28 mouse cellular contexts compared by ENCODE assay signal in the genomic region with DNA sequence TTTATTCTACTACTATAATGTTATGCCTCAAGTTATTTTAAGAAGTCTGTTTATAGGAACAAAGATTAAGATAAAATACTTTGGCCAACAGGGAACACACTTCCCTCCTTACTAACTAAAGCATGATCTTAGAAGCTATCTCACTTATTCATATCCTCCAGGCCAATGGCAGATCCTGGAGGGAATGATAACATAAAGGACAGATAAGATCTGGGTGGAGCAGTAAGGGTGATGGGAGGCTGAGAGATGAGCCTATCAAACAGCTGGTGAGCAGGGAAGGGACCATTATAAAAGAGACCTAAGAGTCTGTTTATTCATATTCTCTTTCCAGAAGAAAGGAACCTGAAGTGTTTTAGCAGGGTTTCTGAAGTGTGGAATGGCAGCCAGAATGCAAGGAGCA.
DNase-seq lines count a peak whose midpoint lies in the region; ATAC-seq and TF ChIP-seq lines count a peak whose summit lies in the region.
"Had no signal": no experiment of that assay in that cellular context is flagged by ENCODE, and none has a peak within 500 bp of the region (broad histone marks: within the 10 kb centered on the region; RNA-seq: fewer than 3 reads in every experiment).

No protein-coding gene starts in this region.

- no peak for TF ChIP-seq POLR2A in lung, adult 2 months (IDR thresholded peaks at IDR 0.05; ENCODE audit: borderline replicate concordance, extremely low read depth, low read depth, low read length)

- H3K27ac ChIP-seq in heart, embryonic 10.5 days, result peak overlapping the region; percentile 56; the same call in 1 of the 2 replicates
- peak overlapping the region; percentile 76 for H3K27ac ChIP-seq in lung, embryonic 16.5 days (ENCODE audit: low read length)
- H3K27ac ChIP-seq in liver, embryonic 11.5 days (ENCODE audit: low read depth, low read length), result no peak overlapping the region
- H3K27ac ChIP-seq: embryonic facial prominence, embryonic 12.5 days; forebrain, embryonic 15.5 days; hindbrain, embryonic 10.5 days; hindbrain, embryonic 15.5 days; kidney, embryonic 15.5 days; liver, embryonic 15.5 days; macrophage had no signal

- no peaks in the 10 kb centered on the region for H3K9me3 ChIP-seq in heart, embryonic 10.5 days
- H3K9me3 ChIP-seq in lung, embryonic 16.5 days (ENCODE audit: control insufficient read depth, low read length), result no peaks in the 10 kb centered on the region
- H3K9me3 ChIP-seq in liver, embryonic 11.5 days (ENCODE audit: control insufficient read depth, low read length), result no peaks in the 10 kb centered on the region
- H3K9me3 ChIP-seq: embryonic facial prominence, embryonic 12.5 days; forebrain, embryonic 15.5 days; hindbrain, embryonic 10.5 days; hindbrain, embryonic 15.5 days; kidney, embryonic 15.5 days; liver, embryonic 15.5 days; midbrain, embryonic 13.5 days; neural tube, embryonic 13.5 days had no signal

- DNase-seq in heart, embryonic 10.5 days (ENCODE audit: low spot score), result no peak
- DNase-seq in heart, adult 11 months, result no peak
- no peak for DNase-seq in lung, adult 2 months
- DNase-seq in lung, postnatal 36 days, result peak; percentile 53
- DNase-seq in liver, embryonic 11.5 days (ENCODE audit: low spot score), result no peak
- DNase-seq in kidney, adult 8-10 months, result no peak
- DNase-seq: adrenal gland, adult 2 months; B cell, adult 2 months; cerebellum, adult 11 months; cerebellum, adult 9-11 months; embryo, embryonic 11 days; gastrocnemius, postnatal 10 days; kidney, adult 11 months; kidney, postnatal 36 days; liver; right cerebral cortex, postnatal 14 days; thymus, postnatal 4 days had no signal

- H3K4me1 ChIP-seq in heart, embryonic 10.5 days, result peaks cover 13% of the 10 kb centered on the region
- peaks cover 23% of the 10 kb centered on the region for H3K4me1 ChIP-seq in lung, embryonic 16.5 days (replicated peaks; ENCODE audit: control insufficient read depth, insufficient read depth, low read length)
- peaks cover 5% of the 10 kb centered on the region; the same call in 1 of the 2 replicates for H3K4me1 ChIP-seq in lung, adult 2 months (ENCODE audit: control insufficient read depth, insufficient read depth, low read length)
- H3K4me1 ChIP-seq in liver, embryonic 11.5 days (replicated peaks; ENCODE audit: control insufficient read depth, insufficient read depth, low read length), result no peaks in the 10 kb centered on the region
- H3K4me1 ChIP-seq: embryonic facial prominence, embryonic 12.5 days; hindbrain, embryonic 10.5 days; hindbrain, embryonic 15.5 days; kidney, embryonic 15.5 days; liver, embryonic 15.5 days; midbrain, embryonic 13.5 days had no signal

- ATAC-seq in lung, embryonic 16.5 days (ENCODE audit: low read depth), result no peak
- no peak for ATAC-seq in liver, embryonic 11.5 days (replicated peaks; ENCODE audit: low FRiP score)
- ATAC-seq: forebrain, embryonic 15.5 days; inflammation-experienced regulatory T-cells, adult 6 months; midbrain, embryonic 13.5 days had no signal

- H3K27me3 ChIP-seq in heart, embryonic 10.5 days (ENCODE audit: insufficient read depth, poor library complexity, severe bottlenecking), result no peaks in the 10 kb centered on the region
- no peaks in the 10 kb centered on the region for H3K27me3 ChIP-seq in lung, embryonic 16.5 days (ENCODE audit: control insufficient read depth, insufficient read depth, low read depth, low read length)
- no peaks in the 10 kb centered on the region for H3K27me3 ChIP-seq in liver, embryonic 11.5 days (replicated peaks; ENCODE audit: control insufficient read depth, insufficient read depth, low read length)
- H3K27me3 ChIP-seq: embryonic facial prominence, embryonic 12.5 days; forebrain, embryonic 15.5 days; hindbrain, embryonic 15.5 days; kidney, embryonic 15.5 days; liver, embryonic 15.5 days; midbrain, embryonic 13.5 days; neural tube, embryonic 13.5 days had no signal

- H3K4me2 ChIP-seq in lung, embryonic 16.5 days (ENCODE audit: low read depth, low read length), result no peak overlapping the region
- H3K4me2 ChIP-seq in liver, embryonic 11.5 days, result no peak overlapping the region
- H3K4me2 ChIP-seq: embryonic facial prominence, embryonic 12.5 days; forebrain, embryonic 15.5 days; hindbrain, embryonic 15.5 days; kidney, embryonic 15.5 days; liver, embryonic 15.5 days; midbrain, embryonic 13.5 days; neural tube, embryonic 13.5 days had no signal

- no peak overlapping the region for H3K9ac ChIP-seq in lung, embryonic 16.5 days (ENCODE audit: low read length)
- H3K9ac ChIP-seq in liver, embryonic 11.5 days (ENCODE audit: low read depth, low read length), result no peak overlapping the region
- H3K9ac ChIP-seq: embryonic facial prominence, embryonic 12.5 days; forebrain, embryonic 15.5 days; hindbrain, embryonic 15.5 days; kidney, embryonic 15.5 days; liver, embryonic 15.5 days; midbrain, embryonic 13.5 days; neural tube, embryonic 13.5 days had no signal

- H3K4me3 ChIP-seq in heart, embryonic 10.5 days, result no peak overlapping the region
- no peak overlapping the region for H3K4me3 ChIP-seq in lung, embryonic 16.5 days (ENCODE audit: low read length)
- H3K4me3 ChIP-seq in lung, adult 2 months (replicated peaks; ENCODE audit: extremely low read depth, low read depth, low read length), result no peak overlapping the region
- no peak overlapping the region for H3K4me3 ChIP-seq in liver, embryonic 11.5 days (ENCODE audit: low read depth, low read length)
- H3K4me3 ChIP-seq: embryonic facial prominence, embryonic 12.5 days; forebrain, embryonic 15.5 days; hindbrain, embryonic 10.5 days; hindbrain, embryonic 15.5 days; kidney, embryonic 15.5 days; liver, embryonic 15.5 days; midbrain, embryonic 13.5 days; neural tube, embryonic 13.5 days had no signal

- no peak for TF ChIP-seq CTCF in lung, adult 2 months (IDR thresholded peaks at IDR 0.05; ENCODE audit: insufficient read depth, low read length)

- no peaks in the 10 kb centered on the region for H3K36me3 ChIP-seq in heart, embryonic 10.5 days
- no peaks in the 10 kb centered on the region for H3K36me3 ChIP-seq in lung, embryonic 16.5 days (ENCODE audit: control insufficient read depth, insufficient read depth, low read length)
- H3K36me3 ChIP-seq in liver, embryonic 11.5 days (ENCODE audit: control insufficient read depth, insufficient read depth, low read length), result no peaks in the 10 kb centered on the region
- H3K36me3 ChIP-seq: embryonic facial prominence, embryonic 12.5 days; forebrain, embryonic 15.5 days; hindbrain, embryonic 10.5 days; hindbrain, embryonic 15.5 days; kidney, embryonic 15.5 days; liver, embryonic 15.5 days; midbrain, embryonic 13.5 days had no signal
